Mouse (Mus musculus): ENCODE results near the gene B230307C23Rik.
"Not testable (repeated sequence)": the region's sequence is repeated elsewhere in the genome, so short reads cannot be mapped to it uniquely, and the experiment has no call there.

Gene B230307C23Rik

GRCm38 (mm10) chr16:97996616-97997382 is at the start of gene B230307C23Rik:
Gene B230307C23Rik, plus strand, starts transcription at chr16:97997315.
- peak; percentile 86 for DNase-seq (ENCODE audit: low spot score)

GRCm38 (mm10) chr16:97948836-97949235 is 48.3 kb upstream of the B230307C23Rik start:
- no peak for DNase-seq (ENCODE audit: low spot score)

DNA sequence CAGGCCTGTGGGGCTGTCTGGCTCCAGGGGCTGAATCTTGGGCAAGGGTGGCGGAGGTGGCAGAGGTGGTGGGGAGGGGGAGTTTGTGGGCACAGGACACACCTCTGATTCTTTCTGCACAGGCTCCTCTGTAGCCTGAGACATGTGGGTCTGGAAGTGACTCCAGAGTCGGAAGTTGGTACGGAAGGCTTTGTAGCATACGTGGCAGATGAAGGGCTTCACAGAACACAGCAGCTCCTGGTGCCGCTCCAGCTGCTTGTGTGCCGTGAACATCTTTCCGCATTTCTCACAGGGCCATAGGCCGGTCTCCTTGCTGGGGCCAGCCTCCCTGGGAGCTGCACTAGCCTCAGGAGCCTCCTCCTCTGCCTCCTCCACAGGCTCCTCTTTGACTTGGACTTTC is 47.1 kb upstream of the B230307C23Rik start:
- DNase-seq (ENCODE audit: low spot score), result no peak

DNA sequence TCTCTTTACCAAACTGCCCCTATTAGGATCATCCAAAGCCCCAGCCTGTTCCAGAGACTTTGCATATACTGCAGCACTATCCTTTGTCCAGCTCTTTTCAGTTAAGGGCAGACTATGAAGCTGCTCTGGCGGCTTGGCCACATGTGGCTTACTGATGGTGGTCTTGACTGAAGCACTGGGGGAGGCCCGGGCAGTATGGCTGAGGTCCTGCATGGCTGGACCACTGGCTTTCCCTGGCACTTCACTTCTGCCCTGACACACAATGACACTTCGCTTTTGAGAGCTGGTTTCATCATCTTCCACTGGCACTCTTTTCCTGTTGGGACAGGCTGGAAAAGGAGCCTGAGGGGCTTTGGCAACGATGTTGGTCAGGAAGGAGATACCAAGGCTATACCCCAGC is 44.7 kb upstream of the B230307C23Rik start:
- DNase-seq (ENCODE audit: low spot score), result no peak

- DNase-seq (ENCODE audit: low spot score), result no peak
These were observed 44.3 kb upstream of the B230307C23Rik start for GRCm38 (mm10) chr16:97952801-97953200.

- no peak for DNase-seq (ENCODE audit: low spot score)
These were observed 43.8 kb upstream of the B230307C23Rik start for GRCm38 (mm10) chr16:97953300-97953699.

DNA sequence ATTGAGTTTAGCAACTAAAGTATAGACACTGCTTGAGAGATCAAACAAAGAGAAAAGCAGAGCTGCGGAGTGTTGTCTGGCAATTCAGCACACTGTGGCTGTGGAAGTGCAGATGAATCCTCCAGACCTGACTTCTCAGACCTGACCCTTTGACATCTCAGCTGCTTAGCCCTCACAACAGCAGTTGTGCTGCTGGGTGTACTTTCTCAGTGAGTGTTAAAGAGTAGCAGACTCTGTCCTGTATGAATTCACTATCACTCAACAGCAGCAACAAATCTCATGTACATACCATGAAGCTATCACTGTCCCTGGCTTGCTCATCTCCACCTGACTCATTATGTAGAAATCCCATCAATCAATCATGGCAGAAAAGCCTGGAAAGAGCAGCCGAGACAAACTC is 41.1 kb upstream of the B230307C23Rik start:
- DNase-seq (ENCODE audit: low spot score), result no peak

DNA sequence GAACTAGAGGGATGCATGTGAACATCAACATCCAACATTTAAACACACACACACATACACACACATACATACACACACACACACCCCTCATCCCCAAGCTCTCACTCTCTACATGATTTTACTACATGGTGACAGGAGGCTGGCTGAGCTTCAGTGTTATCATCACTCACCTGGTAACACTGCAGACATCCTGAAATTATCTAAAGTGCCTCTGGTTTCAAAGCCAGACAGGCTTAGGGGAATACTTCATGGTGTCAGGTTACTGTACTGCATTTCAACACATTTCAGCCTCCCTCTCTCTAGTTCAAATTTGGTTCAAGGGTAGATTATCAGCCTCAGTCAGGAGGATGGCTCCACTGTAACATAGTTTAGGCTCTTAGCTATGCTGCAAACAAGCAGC is 39.5 kb upstream of the B230307C23Rik start:
- no peak for DNase-seq (ENCODE audit: low spot score)

GRCm38 (mm10) chr16:97958401-97958973 is 38.6 kb upstream of the B230307C23Rik start:
- DNase-seq (ENCODE audit: low spot score), result no peak

GRCm38 (mm10) chr16:97960348-97960747 is 36.8 kb upstream of the B230307C23Rik start:
- no peak for DNase-seq (ENCODE audit: low spot score)

DNA sequence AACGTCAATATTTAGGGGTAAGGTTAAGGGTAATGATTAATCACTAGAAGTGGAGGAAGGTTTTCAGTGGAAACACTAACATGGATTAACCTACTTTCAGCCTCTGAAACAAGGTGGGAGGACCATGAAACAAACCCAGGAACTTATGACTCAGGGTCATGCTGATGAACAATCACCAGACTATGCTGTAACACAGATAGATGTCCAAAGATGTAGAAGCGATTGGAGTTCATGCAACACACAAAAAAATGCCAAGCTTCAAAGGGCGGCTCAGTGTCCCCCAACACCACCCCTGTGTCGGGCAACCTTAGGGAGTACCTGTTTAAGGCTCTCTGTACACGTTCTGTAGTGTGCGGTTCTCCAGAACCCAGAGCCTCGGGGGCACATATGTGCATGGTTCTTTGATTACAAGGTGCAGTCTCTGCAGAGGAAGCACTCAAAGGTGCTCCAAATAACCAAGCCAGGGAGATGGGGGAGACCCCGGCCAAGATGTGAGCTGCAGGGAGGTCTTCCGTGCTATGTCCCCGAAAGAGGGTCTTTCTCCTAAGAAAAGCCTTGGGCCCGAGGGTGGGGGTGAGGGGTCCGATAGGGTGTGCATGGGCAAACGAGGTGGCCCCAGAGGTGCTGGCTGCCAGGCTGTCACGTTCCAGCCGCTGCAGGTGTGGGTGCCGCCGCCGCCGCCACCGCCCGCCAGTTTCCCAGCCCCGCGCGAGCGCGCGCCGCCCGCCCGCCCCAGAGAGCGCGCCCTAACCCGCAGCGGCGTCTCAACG is 35.5 kb upstream of the B230307C23Rik start:
- peak; percentile 6 for DNase-seq (ENCODE audit: low spot score)

GRCm38 (mm10) chr16:97962151-97962948 is 34.8 kb upstream of the B230307C23Rik start, which contains the start of the genes C2cd2 and Zbtb21:
Gene C2cd2, minus strand, starts transcription at chr16:97962598.
Gene Zbtb21, minus strand, starts transcription at chr16:97962622.
- DNase-seq (ENCODE audit: low spot score), result peak; percentile 97

GRCm38 (mm10) chr16:97963956-97964540 is 33.1 kb upstream of the B230307C23Rik start:
- DNase-seq (ENCODE audit: low spot score), result no peak

DNA sequence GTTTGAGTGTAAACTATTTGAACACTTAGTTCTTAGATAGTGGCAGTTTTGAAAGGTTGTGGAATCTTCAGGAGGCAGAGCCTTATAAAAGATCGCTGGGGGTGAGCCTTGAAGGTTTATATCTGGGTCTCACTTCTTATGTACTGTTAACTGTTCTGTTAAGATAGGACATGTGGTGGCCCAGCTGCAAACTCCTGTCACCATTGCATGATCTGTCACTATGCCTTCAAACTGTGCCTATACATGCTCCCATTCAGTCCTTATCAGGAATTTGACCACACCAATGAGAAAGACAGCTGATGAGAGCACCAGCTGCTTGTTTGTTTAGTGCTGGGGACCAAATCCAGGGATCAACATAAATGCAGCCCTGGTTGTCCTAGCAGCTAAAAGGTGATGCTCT is 19.8 kb upstream of the B230307C23Rik start:
- DNase-seq (ENCODE audit: low spot score), result no peak

- DNase-seq (ENCODE audit: low spot score), result no peak
These were observed 19.4 kb upstream of the B230307C23Rik start for GRCm38 (mm10) chr16:97977722-97978121.

- no peak for DNase-seq (ENCODE audit: low spot score)
These were observed 15.8 kb upstream of the B230307C23Rik start for GRCm38 (mm10) chr16:97981362-97981761.

DNA sequence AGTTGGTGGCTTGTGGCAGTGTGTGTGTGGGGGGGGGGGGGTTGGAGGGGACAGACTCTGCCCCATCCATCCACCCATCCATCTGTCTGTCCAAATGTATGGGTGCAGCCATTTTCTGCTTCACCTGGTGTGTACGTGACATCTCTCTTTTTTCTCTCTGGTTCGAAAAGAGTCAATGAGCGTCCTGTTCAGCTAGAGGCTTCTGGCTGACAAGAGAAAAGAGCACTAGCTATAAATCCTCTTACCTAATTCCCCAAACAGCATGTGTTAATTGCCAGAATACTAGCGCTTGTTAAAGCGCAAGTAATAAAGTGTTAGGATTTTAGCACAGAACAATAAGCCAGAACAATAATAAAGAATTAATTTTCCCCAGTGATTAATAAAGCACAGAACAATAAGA is 12.5 kb upstream of the B230307C23Rik start:
- no peak for DNase-seq (ENCODE audit: low spot score)

GRCm38 (mm10) chr16:97991517-97991916 is 5.6 kb upstream of the B230307C23Rik start:
- no peak for DNase-seq (ENCODE audit: low spot score)

GRCm38 (mm10) chr16:97992477-97992876 is 4.6 kb upstream of the B230307C23Rik start:
- DNase-seq (ENCODE audit: low spot score), result not testable (repeated sequence)

- DNase-seq (ENCODE audit: low spot score), result peak; percentile 6
These were observed 1.1 kb upstream of the B230307C23Rik start for GRCm38 (mm10) chr16:97995849-97996615.

- DNase-seq (ENCODE audit: low spot score), result not testable (repeated sequence)
These were observed 242 bp downstream of the B230307C23Rik start for GRCm38 (mm10) chr16:97997383-97997731.
